Mouse (Mus musculus) MEL (cell line): Measurements from ENCODE around the gene Fap. TPM values are rescaled to one million over a fixed set of nuclear protein-coding genes. Genes with fewer than 3 reads are reported as not detected.

Experiments
- DNase-seq: peaks from one replicate; pipeline ENCODE4 v3.0.0; 2011; ENCODE audit warnings: low read depth, low spot score
- H3K27ac ChIP-seq: 2 replicates; pipeline ENCODE4 v1.5.1; 2012; ENCODE audit warnings: low read depth, mild to moderate bottlenecking, control low read depth, low read length, moderate library complexity; ENCODE audit not compliant: control insufficient read depth
- H3K27me3 ChIP-seq, 2 experiments: fragments of 150-350 bp in 1 of 2; sonication (generic) in 1 of 2; 2 replicates each; pipeline ENCODE4 v1.6.1; 2012; ENCODE audit warnings: low read length in 2 of 2, mild to moderate bottlenecking in 2 of 2, improper control_type of control experiment in 1 of 2, moderate library complexity in 1 of 2; ENCODE audit not compliant: insufficient read depth in 2 of 2, control insufficient read depth in 1 of 2
- H3K36me3 ChIP-seq, 2 experiments: 2 replicates each; pipeline ENCODE4 v1.6.1; 2012 to 2014; ENCODE audit warnings: low read length in 2 of 2, improper control_type of control experiment in 1 of 2, inconsistent platforms in 1 of 2, mild to moderate bottlenecking in 1 of 2; ENCODE audit not compliant: insufficient read depth in 2 of 2, control insufficient read depth in 1 of 2
- H3K4me1 ChIP-seq, 2 experiments: fragments of 150-350 bp in 1 of 2; sonication (generic) in 1 of 2; 2 replicates each; pipeline ENCODE4 v1.6.1; 2012; ENCODE audit warnings: low read length in 2 of 2, improper control_type of control experiment in 1 of 2, mild to moderate bottlenecking in 1 of 2; ENCODE audit not compliant: insufficient read depth in 2 of 2, control insufficient read depth in 1 of 2
- H3K4me3 ChIP-seq, 2 experiments: fragments of 150-350 bp in 1 of 2; sonication (generic) in 1 of 2; 2 replicates each; pipeline ENCODE4 v1.5.1; 2012; ENCODE audit warnings: low read depth in 2 of 2, low read length in 2 of 2, mild to moderate bottlenecking in 2 of 2, moderate library complexity in 2 of 2, control low read depth in 1 of 2, improper control_type of control experiment in 1 of 2; ENCODE audit not compliant: control insufficient read depth in 1 of 2, insufficient read depth in 1 of 2
- H3K79me2 ChIP-seq: 2 replicates; pipeline ENCODE4 v1.6.1; 2012; ENCODE audit warnings: mild to moderate bottlenecking, low read length, moderate library complexity; ENCODE audit not compliant: control insufficient read depth, poor library complexity, insufficient read depth
- H3K9ac ChIP-seq: 2 replicates; pipeline ENCODE4 v1.6.1; 2012; ENCODE audit warnings: low read depth, mild to moderate bottlenecking, control low read depth, low read length, moderate library complexity; ENCODE audit not compliant: control insufficient read depth, poor library complexity, severe bottlenecking
- H3K9me3 ChIP-seq: fragments of 150-350 bp; sonication (generic); replicated peaks from 2 replicates; pipeline ENCODE4 v1.6.1; 2012; ENCODE audit warnings: mild to moderate bottlenecking, low read length, improper control_type of control experiment, moderate library complexity; ENCODE audit not compliant: insufficient read depth
- CTCF ChIP-seq, 3 experiments: IDR thresholded peaks in 2 of 3; conservative IDR thresholded peaks in 1 of 3; 2 replicates each; pipeline ENCODE4 v1.5.1; 2011 to 2012; ENCODE audit warnings: low read length in 3 of 3, low read depth in 2 of 3, mild to moderate bottlenecking in 2 of 3, improper control_type of control experiment in 1 of 3, inconsistent platforms in 1 of 3, mixed read lengths in 1 of 3, moderate library complexity in 1 of 3; ENCODE audit not compliant: control insufficient read depth in 1 of 3, insufficient read depth in 1 of 3, poor library complexity in 1 of 3, severe bottlenecking in 1 of 3
- ETS1 ChIP-seq: IDR thresholded peaks from 2 replicates; pipeline ENCODE4 v1.6.1; 2012; ENCODE audit warnings: low read depth, mild to moderate bottlenecking, inconsistent platforms, low read length, improper control_type of control experiment, moderate library complexity
- GATA1 ChIP-seq: IDR thresholded peaks from 2 replicates; pipeline ENCODE4 v1.6.1; 2011; ENCODE audit warnings: low read depth, low read length, improper control_type of control experiment
- HCFC1 ChIP-seq: IDR thresholded peaks from 2 replicates; pipeline ENCODE4 v1.6.1; 2012; ENCODE audit warnings: low read depth, mild to moderate bottlenecking, inconsistent platforms, low read length, improper control_type of control experiment, moderate library complexity
- JUND ChIP-seq: IDR thresholded peaks from 2 replicates; pipeline ENCODE4 v1.6.1; 2011; ENCODE audit warnings: low read depth, mild to moderate bottlenecking, improper control_type of control experiment, low read length
- KAT2A ChIP-seq: conservative IDR thresholded peaks from 2 replicates; pipeline ENCODE4 v1.6.1; 2012; ENCODE audit warnings: low read depth, low read length, improper control_type of control experiment, inconsistent platforms
- MAZ ChIP-seq: IDR thresholded peaks from 2 replicates; pipeline ENCODE4 v1.6.1; 2012; ENCODE audit warnings: low read depth, mild to moderate bottlenecking, inconsistent platforms, low read length, improper control_type of control experiment
- MYB ChIP-seq: IDR thresholded peaks from 2 replicates; pipeline ENCODE4 v1.6.1; 2011; ENCODE audit warnings: mild to moderate bottlenecking, low read depth, low read length, improper control_type of control experiment
- NELFE ChIP-seq: IDR thresholded peaks from 2 replicates; pipeline ENCODE4 v1.6.1; 2011; ENCODE audit warnings: low read depth, low read length, improper control_type of control experiment
- NRF1 ChIP-seq: IDR thresholded peaks from 2 replicates; pipeline ENCODE4 v1.6.1; 2014; ENCODE audit warnings: low read depth, mild to moderate bottlenecking, inconsistent platforms, low read length, improper control_type of control experiment, moderate library complexity; ENCODE audit not compliant: poor library complexity, insufficient read depth, severe bottlenecking
- POLR2A ChIP-seq, 2 experiments: IDR thresholded peaks; 2 replicates each; pipeline ENCODE4 v1.6.1; 2011 to 2012; ENCODE audit warnings: low read length in 2 of 2, mild to moderate bottlenecking in 2 of 2, control low read depth in 1 of 2, improper control_type of control experiment in 1 of 2, low read depth in 1 of 2, moderate library complexity in 1 of 2; ENCODE audit not compliant: control insufficient read depth in 1 of 2, insufficient read depth in 1 of 2, poor library complexity in 1 of 2
- POLR2AphosphoS2 ChIP-seq: IDR thresholded peaks from 2 replicates; pipeline ENCODE4 v1.6.1; 2011; ENCODE audit warnings: low read length, improper control_type of control experiment
- RAD21 ChIP-seq: IDR thresholded peaks from 2 replicates; pipeline ENCODE4 v1.6.1; 2011; ENCODE audit warnings: mild to moderate bottlenecking, low read depth, low read length, improper control_type of control experiment
- RCOR1 ChIP-seq: IDR thresholded peaks from 2 replicates; pipeline ENCODE4 v1.6.1; 2012; ENCODE audit warnings: low read depth, mild to moderate bottlenecking, inconsistent platforms, low read length, improper control_type of control experiment
- SMC3 ChIP-seq: IDR thresholded peaks from 2 replicates; pipeline ENCODE4 v1.6.1; 2011; ENCODE audit warnings: low read depth, low read length, improper control_type of control experiment
- TAL1 ChIP-seq: IDR thresholded peaks from 2 replicates; pipeline ENCODE4 v1.6.1; 2012; ENCODE audit warnings: mild to moderate bottlenecking, inconsistent platforms, low read length, moderate library complexity, mixed read lengths
- USF2 ChIP-seq, 2 experiments: IDR thresholded peaks; 2 replicates each; pipeline ENCODE4 v1.6.1; 2011 to 2012; ENCODE audit warnings: improper control_type of control experiment in 2 of 2, low read length in 2 of 2, borderline replicate concordance in 1 of 2, inconsistent platforms in 1 of 2, low read depth in 1 of 2, mild to moderate bottlenecking in 1 of 2; ENCODE audit not compliant: insufficient read depth in 1 of 2
- ZKSCAN1 ChIP-seq: IDR thresholded peaks from 2 replicates; pipeline ENCODE4 v1.6.1; 2012; ENCODE audit warnings: low read depth, mild to moderate bottlenecking, inconsistent platforms, low read length, improper control_type of control experiment, moderate library complexity
- polyA plus RNA-seq, 2 experiments: library from polyadenylated mRNA; stranded (reverse) in 1 of 2; unstranded in 1 of 2; fragments of >175 nt in 1 of 2; fragments of >200 nt in 1 of 2; gene quantifications; 2 replicates each; pipeline versions ENCODE4 v1.2.1 to v1.2.4; 2012; ENCODE audit warnings: low replicate concordance in 2 of 2, low read depth in 1 of 2; ENCODE audit not compliant: insufficient read length in 2 of 2, insufficient read depth in 1 of 2, missing spikeins in 1 of 2
- total RNA-seq: library from RNA; depleted of rRNA; stranded (reverse); fragments of 300-350 nt; gene quantifications from 2 replicates; pipeline ENCODE4 v1.2.3, GENCODE M21; 2012

The Fap gene
- total and polyA plus RNA-seq, 3 experiments = 0.17 to 0.23 TPM; not detected in 1

DNA sequence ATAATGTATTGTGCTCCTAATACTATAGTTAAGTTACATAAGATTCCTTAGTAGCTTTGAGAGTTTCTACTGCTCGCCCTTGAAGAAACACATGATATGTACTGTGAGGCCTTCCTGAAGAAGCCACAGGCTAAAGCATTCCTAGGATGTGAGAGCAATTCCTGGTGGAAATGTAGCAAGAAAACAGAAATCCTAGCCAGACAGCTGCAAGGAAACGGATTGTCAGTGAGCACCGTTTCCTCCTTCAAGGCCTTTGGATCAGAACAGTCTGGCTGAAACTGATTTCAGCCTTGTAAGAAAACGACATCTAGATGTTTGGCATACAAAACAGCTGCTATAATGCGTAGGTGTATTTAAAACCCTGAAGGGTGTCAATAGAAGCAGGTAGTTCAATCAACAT, 22.7 kb upstream of the Fap start:
- H3K27me3 ChIP-seq = no peaks in the 10 kb centered on the region
- H3K9me3 ChIP-seq = no peaks in the 10 kb centered on the region
- no peak overlapping the region for H3K27ac ChIP-seq
- H3K9ac ChIP-seq = no peak overlapping the region
- no peaks in the 10 kb centered on the region for H3K79me2 ChIP-seq
- H3K36me3 ChIP-seq = peaks cover 0 to 8% of the 10 kb centered on the region in 2 experiments; a peak in 2 of 4 replicates
- DNase-seq = no peak
- no peak for TF ChIP-seq RCOR1
- TF ChIP-seq CTCF (IDR thresholded peaks at IDR 0.05 in 2 of 3, conservative IDR thresholded peaks at IDR 0.05 in 1 of 3; ENCODE audit: control insufficient read depth in 1 of 3, insufficient read depth in 1 of 3, low read depth in 2 of 3, low read length in 3 of 3, poor library complexity in 1 of 3, severe bottlenecking in 1 of 3) = no peak
- no peak for TF ChIP-seq GATA1
- TF ChIP-seq JUND = no peak
- H3K4me1 ChIP-seq = no peaks in the 10 kb centered on the region
- no peak overlapping the region for H3K4me3 ChIP-seq

DNA sequence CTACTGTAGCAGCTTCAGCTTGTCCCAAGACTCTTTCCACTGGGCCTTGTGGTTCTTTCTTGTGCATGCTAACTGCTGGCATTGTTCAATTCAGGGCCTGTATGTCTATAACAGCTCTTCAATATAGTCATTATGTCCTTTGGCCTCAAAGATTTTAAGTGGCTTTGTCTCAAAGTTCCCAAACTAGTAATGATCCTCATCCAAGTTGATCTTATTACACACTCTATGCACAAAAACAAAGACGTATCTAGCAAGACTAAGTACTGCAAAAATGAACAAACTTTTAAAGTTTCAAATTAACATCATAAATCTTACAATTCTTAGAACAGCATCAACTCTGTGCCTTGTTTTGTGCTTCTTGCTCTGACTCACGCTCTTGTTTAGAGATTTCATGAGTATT, 20.6 kb upstream of the Fap start:
- H3K27me3 ChIP-seq = no peaks in the 10 kb centered on the region
- no peak for TF ChIP-seq HCFC1
- no peak for TF ChIP-seq NELFE
- TF ChIP-seq MAZ = no peak
- TF ChIP-seq ETS1 = no peak
- TF ChIP-seq KAT2A = no peak
- H3K4me1 ChIP-seq = no peaks in the 10 kb centered on the region
- H3K27ac ChIP-seq = no peak overlapping the region
- no peak overlapping the region for H3K4me3 ChIP-seq
- H3K9me3 ChIP-seq = no peaks in the 10 kb centered on the region
- DNase-seq = no peak
- peaks cover 0 to 8% of the 10 kb centered on the region in 2 experiments; a peak in 2 of 4 replicates for H3K36me3 ChIP-seq
- H3K9ac ChIP-seq = no peak overlapping the region
- H3K79me2 ChIP-seq = no peaks in the 10 kb centered on the region

DNA sequence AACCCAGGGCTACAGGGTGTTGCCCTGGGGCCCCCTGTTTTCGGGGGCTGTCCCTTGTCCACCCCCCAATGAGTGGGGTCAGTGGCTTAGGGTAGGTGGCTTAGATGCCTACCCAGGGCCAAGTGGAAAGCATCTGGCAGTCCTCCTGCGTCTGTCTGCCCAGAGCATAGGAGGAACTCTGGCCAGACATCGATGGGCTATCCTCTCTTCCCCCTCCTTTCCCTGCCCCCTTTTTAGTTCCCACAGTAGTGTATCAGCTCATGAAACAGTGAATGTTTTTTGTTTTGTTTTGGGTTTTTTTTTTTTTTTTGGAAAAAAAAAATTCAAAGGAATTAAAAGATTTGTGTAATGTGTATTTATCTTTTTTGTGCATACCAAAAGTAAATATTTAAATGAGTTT, 17.7 kb upstream of the Fap start:
- Histone ChIP-seq H3K27me3 (no peaks in the 10 kb centered on the region), H3K4me3 (no peak overlapping the region), H3K79me2 (no peaks in the 10 kb centered on the region), H3K27ac (no peak overlapping the region), H3K9me3 (no peaks in the 10 kb centered on the region), H3K36me3 (peaks cover 2% of the 10 kb centered on the region in 2 experiments), H3K4me1 (no peaks in the 10 kb centered on the region), H3K9ac (no peak overlapping the region)
- no peak for TF ChIP-seq ETS1
- DNase-seq = no peak

DNA sequence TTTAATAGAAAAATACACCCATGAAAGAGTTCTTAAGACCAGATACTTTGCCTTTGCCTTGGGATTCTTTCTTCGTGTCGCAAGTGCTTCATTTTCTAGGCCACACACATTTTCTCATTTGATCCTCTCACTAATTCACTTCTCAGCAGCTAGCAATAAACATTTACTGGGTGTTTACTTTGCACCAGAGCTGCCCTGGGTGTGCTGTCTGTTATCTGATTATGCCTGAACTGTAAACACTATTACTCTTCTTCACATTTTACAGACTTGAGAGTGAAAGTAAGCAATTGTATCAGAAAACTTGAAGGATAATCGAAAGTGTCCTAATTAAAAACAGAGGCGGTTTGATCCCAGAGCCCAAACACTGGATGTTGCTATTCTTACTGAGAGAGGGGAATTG, 15.5 kb upstream of the Fap start:
- no peak for TF ChIP-seq ZKSCAN1
- no peak for TF ChIP-seq CTCF (IDR thresholded peaks at IDR 0.05 in 2 of 3, conservative IDR thresholded peaks at IDR 0.05 in 1 of 3; ENCODE audit: control insufficient read depth in 1 of 3, insufficient read depth in 1 of 3, low read depth in 2 of 3, low read length in 3 of 3, poor library complexity in 1 of 3, severe bottlenecking in 1 of 3)
- no peak for TF ChIP-seq RAD21
- TF ChIP-seq MYB = no peak
- no peak for TF ChIP-seq SMC3
- TF ChIP-seq TAL1 = no peak
- TF ChIP-seq POLR2A (IDR thresholded peaks at IDR 0.05; ENCODE audit: control insufficient read depth in 1 of 2, insufficient read depth in 1 of 2, low read depth in 1 of 2, low read length in 2 of 2, poor library complexity in 1 of 2) = no peak
- TF ChIP-seq JUND = no peak
- TF ChIP-seq ETS1 = no peak
- TF ChIP-seq USF2 (IDR thresholded peaks at IDR 0.05; ENCODE audit: borderline replicate concordance in 1 of 2, insufficient read depth in 1 of 2, low read depth in 1 of 2, low read length in 2 of 2) = no peak
- no peak for TF ChIP-seq POLR2AphosphoS2
- TF ChIP-seq NRF1 = no peak
- H3K9ac ChIP-seq = no peak overlapping the region

More for the DNA sequence above, 15.5 kb upstream of the Fap start:
- Histone ChIP-seq H3K36me3 (peaks cover 0 to 17% of the 10 kb centered on the region in 2 experiments; a peak in 3 of 4 replicates), H3K27ac (no peak overlapping the region), H3K79me2 (no peaks in the 10 kb centered on the region), H3K4me1 (peaks cover 5 to 19% of the 10 kb centered on the region in 2 experiments; a peak in 3 of 4 replicates), H3K4me3 (no peak overlapping the region), H3K9me3 (no peaks in the 10 kb centered on the region), H3K27me3 (no peaks in the 10 kb centered on the region)
- DNase-seq = no peak
